Mouse (Mus musculus) gastrocnemius, adult 8-10 months (tissue): ENCODE results near the gene Gen1. TPM values are rescaled to one million over a fixed set of nuclear protein-coding genes. Genes with fewer than 3 reads are reported as not detected.

ENCODE experiments used
- microRNA-seq: library from miRNA; unstranded; fragments of <30 nt; microRNA quantifications from one replicate; pipeline ENCODE4 v1.2.0, GENCODE M21; 2022
- total RNA-seq, 4 experiments: library from RNA; stranded (reverse); gene quantifications; 2 replicates each; pipeline ENCODE4 v1.2.4; 2022

Gene Gen1
- total RNA-seq, 4 experiments from 2014 or later = 2.7 to 6.2 (median 3.6) TPM

Small RNAs within 50 kb of the gene (microRNA-seq; reads per million reads assigned to microRNA genes)
- not detected for gene Mir7675

Other genes starting within 250 kb of the Gen1 start
- gene Kcns3, start 114.7 kb downstream of the Gen1 start, total RNA-seq = 1 to 10 TPM in 1 of 4 experiments, under 1 TPM in 3; 0.65 to 1.1 (median 0.75) TPM
- not detected for gene Msgn1, start 56.8 kb downstream of the Gen1 start, total RNA-seq
- 10 to 100 TPM; 29.0 to 37.2 (median 30.2) TPM for gene Smc6, start 85 bp upstream of the Gen1 start, total RNA-seq
- not detected for gene Vsnl1, start 170.8 kb upstream of the Gen1 start, total RNA-seq
- gene Rad51ap2, start 190.3 kb upstream of the Gen1 start, total RNA-seq = not detected